Mouse (Mus musculus) C2C12 (cell line): ENCODE measurements at regions not wholly inside any gene's neighbourhood (a gene's known extent, or its start where the extent isn't known, plus 50 kb on each side); places are given as distances from the start of the nearest gene placed in this dataset.

Experiments used
- CEBPB ChIP-seq: IDR thresholded peaks from one replicate; pipeline ENCODE4 v1.6.1; 2011; ENCODE audit warnings: low read depth, mild to moderate bottlenecking, control low read depth, moderate library complexity
- CTCF ChIP-seq: IDR thresholded peaks from one replicate; pipeline ENCODE4 v1.5.1; 2011; ENCODE audit not compliant: control insufficient read depth, insufficient read depth, insufficient read length
- FOSL1 ChIP-seq: IDR thresholded peaks from one replicate; pipeline ENCODE4 v1.8.0; 2011; ENCODE audit warnings: mild to moderate bottlenecking, low read length; ENCODE audit not compliant: poor library complexity, insufficient read depth, severe bottlenecking
- MAX ChIP-seq: IDR thresholded peaks from one replicate; pipeline ENCODE4 v1.6.1; 2011; ENCODE audit warnings: mild to moderate bottlenecking, control low read depth
- MYOD1 ChIP-seq: IDR thresholded peaks from one replicate; pipeline ENCODE4 v1.6.1; 2011; ENCODE audit warnings: low read depth; ENCODE audit not compliant: control insufficient read depth, insufficient read length
- MYOG ChIP-seq: IDR thresholded peaks from one replicate; pipeline ENCODE4 v1.6.1; 2011; ENCODE audit not compliant: control insufficient read depth, insufficient read length; ENCODE audit errors: extremely low read depth
- USF1 ChIP-seq: IDR thresholded peaks from one replicate; pipeline ENCODE4 v1.6.1; 2011; ENCODE audit warnings: low read depth, mild to moderate bottlenecking, control low read depth, moderate library complexity

DNA sequence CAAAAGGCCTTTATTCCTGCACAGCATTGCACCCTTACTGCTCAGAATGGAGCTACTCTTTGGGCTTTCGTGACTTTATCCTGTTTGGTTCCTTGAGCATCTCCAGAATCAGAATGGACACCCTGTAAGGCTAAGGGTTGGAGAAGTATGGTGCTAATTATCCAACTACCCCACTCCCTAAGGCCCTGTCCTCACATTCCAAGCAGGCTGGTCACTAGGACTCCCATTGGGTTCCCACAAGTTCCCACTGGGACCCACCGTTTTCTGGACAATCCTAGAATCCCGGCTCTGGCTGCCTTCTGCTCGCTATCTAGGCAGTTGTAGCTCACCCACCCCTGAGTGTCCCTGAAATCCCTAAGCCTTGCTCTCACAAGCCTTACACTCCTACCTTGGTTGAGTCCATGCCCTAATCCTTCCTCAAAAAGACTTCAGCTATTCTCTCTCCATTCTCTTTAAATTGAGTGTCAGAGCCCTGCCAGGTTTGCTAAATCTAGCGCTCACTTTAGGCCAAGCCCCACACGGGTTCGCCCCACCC, 146.1 kb downstream of the Efcab1 start:
- no peak for TF ChIP-seq CTCF
- TF ChIP-seq USF1: no peak
- no peak for TF ChIP-seq CEBPB
- no peak for TF ChIP-seq MYOD1
- TF ChIP-seq FOSL1: no peak
- TF ChIP-seq MYOG: no peak
- no peak for TF ChIP-seq MAX
